Mouse (Mus musculus) small intestine, adult 2 months (tissue): Measurements from ENCODE around the gene Ercc6l.

ENCODE experiments used
- CTCF ChIP-seq: fragments of 200-500 bp; IDR thresholded peaks from 2 replicates; pipeline ENCODE4 v1.5.1; 2012; ENCODE audit warnings: low read depth, mild to moderate bottlenecking, control low read depth, inconsistent platforms, low read length, moderate library complexity, mixed read lengths; ENCODE audit not compliant: insufficient replicate concordance, insufficient read length; ENCODE audit errors: extremely low read depth
- POLR2A ChIP-seq: fragments of 200-500 bp; IDR thresholded peaks from 2 replicates; pipeline ENCODE4 v1.6.1; 2012; ENCODE audit warnings: low read depth, mild to moderate bottlenecking, control low read depth, inconsistent platforms, low read length, moderate library complexity

DNA sequence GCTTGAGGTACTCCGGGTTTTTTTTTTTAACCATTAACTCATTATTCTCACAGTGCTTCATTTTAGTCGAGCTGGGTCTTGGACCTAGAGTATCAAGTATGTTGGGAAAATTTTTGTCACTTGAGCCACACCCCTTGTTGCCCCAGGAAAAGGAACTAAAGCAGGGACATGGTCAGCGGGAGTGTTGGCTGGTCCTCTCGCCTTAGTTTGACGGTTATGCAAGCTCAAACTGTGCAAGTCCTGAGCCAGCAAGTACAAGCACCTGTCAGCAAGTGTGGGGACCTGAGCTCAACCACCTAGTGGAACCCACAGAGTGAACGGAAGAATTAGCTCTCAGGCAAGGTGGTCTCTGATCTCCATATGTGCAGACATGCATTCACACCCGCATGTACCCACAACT is 55.0 kb downstream of the Ercc6l start:
- TF ChIP-seq POLR2A (no peak), CTCF (no peak)
